Mouse (Mus musculus) lung, adult 10 weeks (tissue): ENCODE data around the gene Tnfaip8l2. TPM values are rescaled to one million over a fixed set of nuclear protein-coding genes. Genes with fewer than 3 reads are reported as not detected.

Experiments
- polyA plus RNA-seq: library from polyadenylated mRNA; stranded (reverse); fragments of 350-450 nt; fragmentation: Illumina TruSeq; extraction: RNeasy Lipid Tissue Mini Kit (QIAGEN cat#74804); gene quantifications from one replicate; pipeline ENCODE4 v1.2.3, GENCODE M21; 2014; ENCODE audit warnings: low read depth, low replicate concordance; ENCODE audit not compliant: insufficient read depth

Tnfaip8l2 gene
- polyA plus RNA-seq: 22.1 TPM

DNA sequence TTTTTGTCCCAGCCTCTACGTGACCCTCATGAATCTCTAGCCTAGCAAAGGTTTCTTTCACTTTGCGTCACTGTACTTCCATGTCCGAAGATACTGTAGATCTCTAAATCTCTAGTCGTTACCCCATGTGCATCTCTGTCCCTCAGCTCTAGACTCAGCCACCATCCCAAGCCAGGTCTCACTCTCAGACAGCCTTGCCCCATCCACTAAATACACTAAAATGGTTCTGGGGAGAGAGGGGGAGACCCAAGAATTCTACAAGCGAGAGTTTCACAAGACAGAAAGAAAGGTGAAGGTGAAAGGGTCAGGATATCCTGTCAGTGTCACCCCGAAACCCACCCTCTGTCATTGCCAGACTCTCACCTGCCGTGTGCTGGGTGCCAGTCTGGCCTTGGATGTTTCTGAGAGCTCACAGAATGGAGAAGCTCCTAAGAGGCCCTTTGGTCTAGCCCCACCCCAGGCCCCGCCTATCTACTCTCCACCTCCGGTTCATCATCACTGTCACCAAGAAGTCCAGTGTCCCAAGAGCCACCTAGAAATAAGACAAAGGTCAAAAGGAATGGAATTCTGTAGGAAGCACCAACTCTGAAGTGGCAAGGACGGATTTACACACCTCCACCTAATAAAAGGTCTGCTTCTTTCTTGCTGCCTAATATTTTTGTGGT lies at the start of gene Tnfaip8l2:
Tnfaip8l2 (minus strand) TSS at position 409 of the 665 bp plus-strand sequence.

DNA sequence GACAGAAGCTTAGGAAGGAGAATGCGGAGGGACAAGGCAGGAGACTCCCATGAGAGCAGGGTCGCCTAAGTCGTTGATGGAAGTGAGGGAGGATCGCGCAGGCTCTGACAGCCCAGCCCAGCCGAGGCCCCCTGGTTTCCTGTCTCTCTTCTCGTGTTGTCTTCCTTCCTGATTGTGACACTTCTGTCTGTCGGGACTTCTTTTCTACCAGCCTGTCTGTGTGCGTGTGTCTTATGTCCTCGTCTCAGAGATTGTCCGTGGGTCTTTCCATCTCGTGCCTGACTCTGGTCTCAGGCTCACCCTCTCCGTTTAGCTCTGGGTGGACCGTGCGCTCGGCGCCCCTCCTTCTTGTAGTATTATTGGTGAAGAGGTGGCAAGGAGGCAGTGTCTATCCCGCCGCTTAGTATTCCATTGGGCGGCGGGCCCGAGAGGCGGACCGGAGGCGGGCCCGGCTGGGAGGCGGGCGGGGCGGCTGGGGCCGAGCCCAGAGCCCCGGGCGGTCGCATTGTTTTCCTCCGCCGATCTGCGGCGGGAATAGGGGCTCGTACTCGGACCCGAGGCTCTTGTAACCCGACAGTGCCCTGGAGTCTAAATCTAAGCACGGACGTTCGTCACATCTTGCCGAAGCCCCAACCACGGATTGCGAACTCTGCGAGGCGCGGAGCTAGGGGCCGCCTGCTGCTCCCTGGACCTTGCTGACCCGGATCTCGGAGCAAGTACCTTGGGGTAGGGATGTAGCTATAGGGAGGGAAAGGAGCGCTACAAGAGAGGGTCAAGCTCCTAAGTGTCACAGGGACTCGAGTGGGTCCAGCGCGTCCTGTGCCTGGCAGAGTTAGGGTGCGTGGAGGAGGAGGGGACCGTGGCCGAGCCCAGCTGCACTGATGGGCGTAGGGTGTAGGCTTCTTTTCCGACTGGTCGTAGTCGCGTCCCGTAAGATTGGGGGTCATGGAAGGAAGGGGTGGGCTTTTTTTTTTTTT lies 18.1 kb upstream of the Tnfaip8l2 start, which contains the start of gene Sema6c:
Sema6c (plus strand) TSS at position 471 of the 977 bp plus-strand sequence.

DNA sequence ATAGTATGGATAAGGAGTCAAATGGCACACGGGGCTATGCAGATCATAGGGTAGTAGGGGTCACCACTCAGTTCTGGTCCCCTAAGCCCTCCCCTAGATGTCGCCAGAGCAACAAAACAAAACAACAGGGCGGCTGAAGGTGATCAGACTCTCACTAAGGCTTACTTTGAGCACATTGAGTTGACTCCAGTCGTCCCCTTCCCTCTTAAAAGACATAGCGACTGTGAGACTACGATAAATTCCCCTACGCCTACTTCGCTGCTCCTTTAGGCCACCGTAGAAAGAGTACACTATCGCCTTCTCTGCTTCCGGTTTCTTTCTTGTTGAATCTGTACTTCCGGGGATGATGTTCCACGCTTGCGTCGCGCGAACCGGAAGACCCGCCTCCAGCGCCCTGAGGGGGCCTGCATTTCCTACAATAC lies 8.5 kb downstream of the Tnfaip8l2 start, which contains the start of the genes Scnm1 and Lysmd1:
Scnm1 (minus strand) TSS at position 332 of the 422 bp plus-strand sequence.
Lysmd1 (plus strand) TSS at position 409 of the 422 bp plus-strand sequence.

DNA sequence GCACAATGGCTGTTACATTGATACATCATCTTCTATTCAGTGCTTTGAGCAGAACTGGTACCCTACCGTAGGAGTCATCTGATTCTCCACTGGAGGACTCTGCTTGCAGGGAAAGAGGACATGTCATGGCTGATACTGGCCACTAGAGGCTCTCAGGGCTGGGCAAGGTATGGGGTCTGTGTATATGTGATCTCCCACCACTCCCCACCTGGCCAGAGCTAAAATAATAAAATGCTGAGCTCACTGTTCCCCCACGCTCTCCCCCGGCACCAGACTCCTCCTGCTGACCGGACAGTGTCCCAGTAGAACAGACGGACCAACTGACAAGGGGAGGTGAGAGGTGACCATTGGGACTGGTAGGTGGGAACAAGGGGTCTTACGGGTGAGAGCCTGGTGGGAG lies 17.9 kb downstream of the Tnfaip8l2 start, which contains the start of gene Tmod4:
Tmod4 (plus strand) TSS at position 231 of the 400 bp plus-strand sequence.

DNA sequence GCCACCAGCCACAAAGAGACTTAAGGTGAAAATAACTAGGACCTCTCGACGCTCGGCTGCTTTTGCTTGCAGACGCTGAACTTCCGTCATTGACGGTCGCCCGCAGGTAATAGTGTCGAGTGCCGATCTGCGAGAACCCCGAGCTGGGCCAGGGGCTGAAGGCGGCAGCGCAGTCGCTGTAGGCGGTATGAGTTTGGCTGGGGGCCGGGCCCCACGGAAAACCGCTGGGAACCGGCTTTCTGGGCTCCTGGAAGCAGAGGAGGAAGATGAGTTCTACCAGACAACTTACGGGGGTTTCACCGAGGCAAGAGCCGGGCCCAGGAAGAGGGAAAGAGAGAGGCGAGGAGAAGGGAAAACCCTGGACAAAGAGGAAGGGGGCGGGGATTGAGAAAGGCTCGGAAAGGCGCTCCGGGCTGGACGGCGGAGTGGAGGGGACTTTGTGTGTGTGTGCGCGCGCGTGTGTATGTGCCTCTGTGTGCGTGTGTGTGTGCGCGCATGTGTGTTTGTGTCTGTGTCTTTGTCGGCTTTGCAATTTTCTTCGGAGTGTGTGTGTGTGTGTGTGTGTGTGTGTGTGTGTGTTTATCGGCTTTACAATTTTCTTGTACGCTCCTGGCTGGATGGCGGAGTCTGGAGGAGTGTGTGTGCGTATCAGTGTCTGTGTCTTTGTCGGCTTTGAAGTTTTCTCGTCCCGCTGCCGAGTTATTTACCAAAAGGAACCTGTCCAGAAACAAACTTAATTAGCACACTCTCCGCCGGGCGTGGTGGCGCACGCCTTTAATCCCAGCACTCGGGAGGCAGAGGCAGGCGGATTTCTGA lies 31.0 kb downstream of the Tnfaip8l2 start, which contains the start of gene Vps72:
Vps72 (plus strand) TSS at position 112 of the 816 bp plus-strand sequence.

DNA sequence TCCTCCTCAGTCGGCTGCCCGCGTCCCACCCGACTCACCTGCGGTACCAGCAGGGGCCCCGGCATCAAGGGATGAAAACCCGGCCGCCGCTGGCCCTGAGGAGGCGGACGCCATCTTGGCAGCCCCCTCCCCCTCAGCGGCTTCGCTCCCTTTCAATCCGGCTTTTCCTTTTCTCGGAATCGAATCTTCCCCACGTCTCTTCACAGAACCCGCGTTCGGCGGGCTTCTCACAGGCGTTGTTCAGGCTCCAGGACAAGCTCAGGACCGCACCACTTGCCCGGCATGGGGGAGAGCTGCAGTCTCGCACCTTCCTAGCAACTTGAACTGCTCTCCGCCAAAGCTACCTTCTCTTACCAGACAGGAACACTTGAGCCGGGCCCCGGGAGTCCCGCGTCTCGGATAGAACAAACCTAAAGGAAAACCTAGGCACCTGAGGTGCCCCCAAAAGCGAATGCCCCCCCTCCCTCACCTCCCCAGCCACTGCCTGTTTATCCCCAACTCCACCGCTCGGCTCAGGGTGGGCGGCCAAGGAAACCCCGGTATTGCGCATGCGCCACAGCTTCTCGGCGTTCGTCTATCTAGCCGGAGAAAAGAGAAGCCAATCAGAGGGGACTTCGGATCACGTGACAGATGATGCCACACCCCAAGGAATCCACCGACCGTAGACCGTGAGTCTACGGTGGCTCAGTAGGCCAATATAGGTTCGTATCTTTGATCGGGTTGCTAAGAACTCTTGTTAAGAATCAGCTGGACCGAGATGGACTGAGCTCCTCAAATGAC lies 35.6 kb downstream of the Tnfaip8l2 start, which contains the start of gene Pip5k1a:
Pip5k1a (minus strand) TSS at position 593 of the 780 bp plus-strand sequence.

Other genes starting within 250 kb of the Tnfaip8l2 start
- 818 TPM for gene Selenbp1, start 209.3 kb downstream of the Tnfaip8l2 start, polyA plus RNA-seq
- 5.0 TPM for gene Rfx5, start 188.3 kb downstream of the Tnfaip8l2 start, polyA plus RNA-seq
- 29.8 TPM for gene Pi4kb, start 167.6 kb downstream of the Tnfaip8l2 start, polyA plus RNA-seq
- gene Zfp687, start 126.9 kb downstream of the Tnfaip8l2 start, polyA plus RNA-seq: 5.7 TPM
- 120 TPM for gene Psmd4, start 99.7 kb downstream of the Tnfaip8l2 start, polyA plus RNA-seq
- gene Pip5k1a, start 35.4 kb downstream of the Tnfaip8l2 start, polyA plus RNA-seq: 16.0 TPM
- gene Vps72, start 31.3 kb downstream of the Tnfaip8l2 start, polyA plus RNA-seq: 33.7 TPM
- 1.5 TPM for gene Tmod4, start 17.9 kb downstream of the Tnfaip8l2 start, polyA plus RNA-seq
- 42.6 TPM for gene Scnm1, start 8.3 kb downstream of the Tnfaip8l2 start, polyA plus RNA-seq
- gene Lysmd1, start 8.3 kb downstream of the Tnfaip8l2 start, polyA plus RNA-seq: 8.4 TPM
- gene Sema6c, start 18.1 kb upstream of the Tnfaip8l2 start, polyA plus RNA-seq: 2.1 TPM
- gene Gabpb2, start 75.6 kb upstream of the Tnfaip8l2 start, polyA plus RNA-seq: 6.1 TPM
- gene Cdc42se1, start 86.4 kb upstream of the Tnfaip8l2 start, polyA plus RNA-seq: 80.1 TPM
- gene Mllt11, start 89.8 kb upstream of the Tnfaip8l2 start, polyA plus RNA-seq: 5.0 TPM
- 0.84 TPM for gene Gm128, start 99.2 kb upstream of the Tnfaip8l2 start, polyA plus RNA-seq
- gene Bnipl, start 108.8 kb upstream of the Tnfaip8l2 start, polyA plus RNA-seq: 6.7 TPM
- gene Mindy1, start 139.0 kb upstream of the Tnfaip8l2 start, polyA plus RNA-seq: 41.4 TPM
- 11.4 TPM for gene Prune1, start 139.7 kb upstream of the Tnfaip8l2 start, polyA plus RNA-seq
- gene Anxa9, start 164.8 kb upstream of the Tnfaip8l2 start, polyA plus RNA-seq: 4.2 TPM
- gene Cers2, start 172.4 kb upstream of the Tnfaip8l2 start, polyA plus RNA-seq: 149 TPM
- 9.2 TPM for gene Setdb1, start 214.8 kb upstream of the Tnfaip8l2 start, polyA plus RNA-seq